Mouse (Mus musculus) erythroblast, embryonic 14.5 days (primary cell): ENCODE results near the gene Kif2a. TPM values are rescaled to one million over a fixed set of nuclear protein-coding genes. Genes with fewer than 3 reads are reported as not detected.

ENCODE experiments used
- H3K27me3 ChIP-seq: 2 replicates; pipeline ENCODE4 v1.6.1; 2012; ENCODE audit warnings: inconsistent platforms; ENCODE audit not compliant: control insufficient read depth
- H3K36me3 ChIP-seq: 2 replicates; pipeline ENCODE4 v1.6.1; 2012; ENCODE audit warnings: mild to moderate bottlenecking, inconsistent platforms; ENCODE audit not compliant: control insufficient read depth
- H3K4me1 ChIP-seq: 2 replicates; pipeline ENCODE4 v1.6.1; 2012; ENCODE audit warnings: inconsistent platforms; ENCODE audit not compliant: control insufficient read depth
- H3K4me3 ChIP-seq: replicated peaks from 2 replicates; pipeline ENCODE3; 2012; ENCODE audit warnings: moderate library complexity, mild to moderate bottlenecking, inconsistent platforms
- H3K9me3 ChIP-seq: 2 replicates; pipeline ENCODE4 v1.6.1; 2012; ENCODE audit warnings: low read length, inconsistent platforms, mixed read lengths; ENCODE audit not compliant: control insufficient read depth
- GATA1 ChIP-seq: IDR thresholded peaks from 2 replicates; pipeline ENCODE4 v1.6.1; 2012; ENCODE audit warnings: low read length, inconsistent platforms, mixed read lengths
- TAL1 ChIP-seq: IDR thresholded peaks from 3 replicates; pipeline ENCODE4 v1.6.1; 2012; ENCODE audit warnings: low read length, inconsistent platforms, mixed read lengths
- polyA plus RNA-seq: library from polyadenylated mRNA; stranded (reverse); fragments of >175 nt; gene quantifications from 2 replicates; pipeline ENCODE4 v1.2.3, GENCODE M21; 2012

Gene Kif2a
- polyA plus RNA-seq, 1 experiment = 6.6 TPM

GRCm38 (mm10) chr13:107051342-107051741 lies 29.4 kb upstream of the Kif2a start:
- Histone ChIP-seq H3K4me3 (no peak overlapping the region), H3K36me3 (no peaks in the 10 kb centered on the region), H3K27me3 (peaks cover 3% of the 10 kb centered on the region; the same call in 1 of the 2 replicates), H3K4me1 (peaks cover 4% of the 10 kb centered on the region), H3K9me3 (peaks cover 4% of the 10 kb centered on the region)
- TF ChIP-seq TAL1 (no peak), GATA1 (no peak)

- no peak overlapping the region for H3K4me3 ChIP-seq
- no peaks in the 10 kb centered on the region for H3K36me3 ChIP-seq
Measured at GRCm38 (mm10) chr13:107044229-107044628, 22.3 kb upstream of the Kif2a start.

GRCm38 (mm10) chr13:107042551-107042950 lies 20.6 kb upstream of the Kif2a start:
- Histone ChIP-seq H3K4me3 (no peak overlapping the region), H3K27me3 (peaks cover 25% of the 10 kb centered on the region), H3K4me1 (peaks cover 10% of the 10 kb centered on the region), H3K36me3 (no peaks in the 10 kb centered on the region), H3K9me3 (peaks cover 4% of the 10 kb centered on the region)
- TF ChIP-seq TAL1 (no peak), GATA1 (no peak)

More at GRCm38 (mm10) chr13:107044229-107044628, 22.3 kb upstream of the Kif2a start:
- H3K9me3 ChIP-seq = peaks cover 4% of the 10 kb centered on the region
- H3K27me3 ChIP-seq = peaks cover 16% of the 10 kb centered on the region
- H3K4me1 ChIP-seq = peaks cover 10% of the 10 kb centered on the region
- TF ChIP-seq GATA1 (no peak), TAL1 (no peak)

- no peak overlapping the region for H3K4me3 ChIP-seq
- TF ChIP-seq TAL1 = no peak
- no peak for TF ChIP-seq GATA1
- H3K4me1 ChIP-seq = peaks cover 31% of the 10 kb centered on the region
- H3K27me3 ChIP-seq = peaks cover 22% of the 10 kb centered on the region
- no peaks in the 10 kb centered on the region; the same call in 1 of the 2 replicates for H3K36me3 ChIP-seq
- no peaks in the 10 kb centered on the region for H3K9me3 ChIP-seq
Measured at GRCm38 (mm10) chr13:107039493-107039892, 17.6 kb upstream of the Kif2a start.

- Histone ChIP-seq H3K36me3 (no peaks in the 10 kb centered on the region; the same call in 1 of the 2 replicates), H3K4me3 (no peak overlapping the region), H3K4me1 (peaks cover 31% of the 10 kb centered on the region), H3K27me3 (peaks cover 22% of the 10 kb centered on the region), H3K9me3 (no peaks in the 10 kb centered on the region)
- TF ChIP-seq GATA1 (no peak), TAL1 (no peak)
Measured at GRCm38 (mm10) chr13:107038346-107038745, 16.4 kb upstream of the Kif2a start.

GRCm38 (mm10) chr13:107035511-107036113 lies 13.7 kb upstream of the Kif2a start:
- TF ChIP-seq TAL1 = no peak
- no peak for TF ChIP-seq GATA1
- Histone ChIP-seq H3K4me1 (peaks cover 36% of the 10 kb centered on the region), H3K4me3 (no peak overlapping the region)

GRCm38 (mm10) chr13:107035078-107035477 lies 13.2 kb upstream of the Kif2a start:
- Histone ChIP-seq H3K4me3 (peak overlapping the region; percentile 59), H3K4me1 (peaks cover 36% of the 10 kb centered on the region)

More at GRCm38 (mm10) chr13:107035511-107036113, 13.7 kb upstream of the Kif2a start:
- Histone ChIP-seq H3K27me3 (peaks cover 19% of the 10 kb centered on the region), H3K9me3 (no peaks in the 10 kb centered on the region), H3K36me3 (no peaks in the 10 kb centered on the region; the same call in 1 of the 2 replicates)

GRCm38 (mm10) chr13:107034028-107034920 lies 12.3 kb upstream of the Kif2a start:
- Histone ChIP-seq H3K36me3 (no peaks in the 10 kb centered on the region; the same call in 1 of the 2 replicates), H3K27me3 (peaks cover 10% of the 10 kb centered on the region), H3K4me1 (peaks cover 35% of the 10 kb centered on the region), H3K4me3 (peak overlapping the region; percentile 59), H3K9me3 (no peaks in the 10 kb centered on the region)
- TF ChIP-seq TAL1 (no peak), GATA1 (no peak)

More at GRCm38 (mm10) chr13:107035078-107035477, 13.2 kb upstream of the Kif2a start:
- Histone ChIP-seq H3K9me3 (no peaks in the 10 kb centered on the region), H3K27me3 (peaks cover 18% of the 10 kb centered on the region), H3K36me3 (no peaks in the 10 kb centered on the region; the same call in 1 of the 2 replicates)
- TF ChIP-seq TAL1 = no peak
- TF ChIP-seq GATA1 = no peak

GRCm38 (mm10) chr13:107031228-107031627 lies 9.3 kb upstream of the Kif2a start:
- H3K4me3 ChIP-seq = no peak overlapping the region
- H3K9me3 ChIP-seq = no peaks in the 10 kb centered on the region
- no peaks in the 10 kb centered on the region; the same call in 1 of the 2 replicates for H3K36me3 ChIP-seq
- H3K4me1 ChIP-seq = peaks cover 31% of the 10 kb centered on the region
- no peaks in the 10 kb centered on the region for H3K27me3 ChIP-seq
- no peak for TF ChIP-seq GATA1
- TF ChIP-seq TAL1 = no peak
